Mouse (Mus musculus): Measurements from ENCODE around the gene Zfp428. TPM values are rescaled to one million over a fixed set of nuclear protein-coding genes. Genes with fewer than 3 reads are reported as not detected.
A peak's percentile ranks its signal among the peaks of the same experiment; 100 is the strongest.

Gene Zfp428
- polyA plus RNA-seq, 1 experiment from 2014 or later = 201 TPM

GRCm38 (mm10) chr7:24487403-24487802 lies 19.4 kb upstream of the Zfp428 start:
- 25% methylated on average over 2 of the region's 3 CpGs for WGBS
- peaks cover 49% of the 10 kb centered on the region for H3K4me1 ChIP-seq (replicated peaks; ENCODE audit: control insufficient read depth, insufficient read depth, low read length)
- no peaks in the 10 kb centered on the region for H3K9me3 ChIP-seq (ENCODE audit: control insufficient read depth, low read length)
- H3K4me3 ChIP-seq (replicated peaks; ENCODE audit: low read length) = no peak overlapping the region
- DNase-seq (ENCODE audit: low spot score) = no peak
- no peak overlapping the region for H3K9ac ChIP-seq
- peak; percentile 5; the same call in 1 of the 2 replicates for ATAC-seq (ENCODE audit: low FRiP score)
- no peaks in the 10 kb centered on the region for H3K27me3 ChIP-seq (ENCODE audit: control insufficient read depth, insufficient read depth, low read length)
- peak overlapping the region; percentile 76 for H3K4me2 ChIP-seq (replicated peaks)
- peaks cover 26% of the 10 kb centered on the region for H3K36me3 ChIP-seq (replicated peaks; ENCODE audit: control insufficient read depth, insufficient read depth)
- H3K27ac ChIP-seq = peak overlapping the region; percentile 77

- no peak overlapping the region for H3K27ac ChIP-seq
- no peak overlapping the region for H3K9ac ChIP-seq
- DNase-seq (ENCODE audit: low spot score) (no peak), ATAC-seq (ENCODE audit: low FRiP score) (no peak)
- H3K27me3 ChIP-seq (ENCODE audit: control insufficient read depth, insufficient read depth, low read length) = no peaks in the 10 kb centered on the region
- peaks cover 29% of the 10 kb centered on the region for H3K36me3 ChIP-seq (replicated peaks; ENCODE audit: control insufficient read depth, insufficient read depth)
- H3K4me3 ChIP-seq (replicated peaks; ENCODE audit: low read length) = no peak overlapping the region
- WGBS = 75% methylated on average over 8 of the region's 8 CpGs
- H3K4me2 ChIP-seq (replicated peaks) = no peak overlapping the region
- peaks cover 43% of the 10 kb centered on the region for H3K4me1 ChIP-seq (replicated peaks; ENCODE audit: control insufficient read depth, insufficient read depth, low read length)
- no peaks in the 10 kb centered on the region for H3K9me3 ChIP-seq (ENCODE audit: control insufficient read depth, low read length)
These were observed 18.5 kb upstream of the Zfp428 start for GRCm38 (mm10) chr7:24488303-24488702.

GRCm38 (mm10) chr7:24499856-24500577 lies 6.8 kb upstream of the Zfp428 start:
- Histone ChIP-seq H3K36me3 (replicated peaks; ENCODE audit: control insufficient read depth, insufficient read depth) (peaks cover 48% of the 10 kb centered on the region), H3K9me3 (ENCODE audit: control insufficient read depth, low read length) (no peaks in the 10 kb centered on the region), H3K4me3 (replicated peaks; ENCODE audit: low read length) (no peak overlapping the region), H3K4me2 (replicated peaks) (no peak overlapping the region), H3K27me3 (ENCODE audit: control insufficient read depth, insufficient read depth, low read length) (no peaks in the 10 kb centered on the region), H3K4me1 (replicated peaks; ENCODE audit: control insufficient read depth, insufficient read depth, low read length) (peaks cover 3% of the 10 kb centered on the region; the same call in 1 of the 2 replicates), H3K9ac (no peak overlapping the region), H3K27ac (no peak overlapping the region)
- DNase-seq (ENCODE audit: low spot score) (no peak), ATAC-seq (ENCODE audit: low FRiP score) (no peak)
- 20% methylated on average over 43 of the region's 43 CpGs for WGBS

GRCm38 (mm10) chr7:24500929-24501328 lies 5.9 kb upstream of the Zfp428 start:
- no peak for ATAC-seq (ENCODE audit: low FRiP score)

GRCm38 (mm10) chr7:24501492-24501891 lies 5.3 kb upstream of the Zfp428 start:
- WGBS = 58% methylated on average over 21 of the region's 21 CpGs
- no peak overlapping the region for H3K4me2 ChIP-seq (replicated peaks)
- H3K36me3 ChIP-seq (replicated peaks; ENCODE audit: control insufficient read depth, insufficient read depth) = peaks cover 48% of the 10 kb centered on the region
- no peak overlapping the region for H3K9ac ChIP-seq
- no peak overlapping the region for H3K27ac ChIP-seq
- H3K9me3 ChIP-seq (ENCODE audit: control insufficient read depth, low read length) = no peaks in the 10 kb centered on the region
- peaks cover 16% of the 10 kb centered on the region for H3K4me1 ChIP-seq (replicated peaks; ENCODE audit: control insufficient read depth, insufficient read depth, low read length)
- H3K27me3 ChIP-seq (ENCODE audit: control insufficient read depth, insufficient read depth, low read length) = no peaks in the 10 kb centered on the region
- ATAC-seq (ENCODE audit: low FRiP score) = no peak
- DNase-seq (ENCODE audit: low spot score) = no peak
- no peak overlapping the region for H3K4me3 ChIP-seq (replicated peaks; ENCODE audit: low read length)

More at GRCm38 (mm10) chr7:24500929-24501328, 5.9 kb upstream of the Zfp428 start:
- Histone ChIP-seq H3K9me3 (ENCODE audit: control insufficient read depth, low read length) (no peaks in the 10 kb centered on the region), H3K9ac (no peak overlapping the region), H3K27ac (no peak overlapping the region), H3K36me3 (replicated peaks; ENCODE audit: control insufficient read depth, insufficient read depth) (peaks cover 48% of the 10 kb centered on the region), H3K27me3 (ENCODE audit: control insufficient read depth, insufficient read depth, low read length) (no peaks in the 10 kb centered on the region), H3K4me3 (replicated peaks; ENCODE audit: low read length) (no peak overlapping the region), H3K4me1 (replicated peaks; ENCODE audit: control insufficient read depth, insufficient read depth, low read length) (peaks cover 12% of the 10 kb centered on the region), H3K4me2 (replicated peaks) (no peak overlapping the region)
- DNase-seq (ENCODE audit: low spot score) = no peak
- WGBS = 34% methylated on average over 7 of the region's 7 CpGs

GRCm38 (mm10) chr7:24504004-24504403 lies 2.8 kb upstream of the Zfp428 start:
- ATAC-seq (ENCODE audit: low FRiP score) = no peak
- Histone ChIP-seq H3K9me3 (ENCODE audit: control insufficient read depth, low read length) (no peaks in the 10 kb centered on the region), H3K27ac (no peak overlapping the region), H3K4me2 (replicated peaks) (no peak overlapping the region), H3K9ac (no peak overlapping the region), H3K4me3 (replicated peaks; ENCODE audit: low read length) (no peak overlapping the region), H3K4me1 (replicated peaks; ENCODE audit: control insufficient read depth, insufficient read depth, low read length) (peaks cover 22% of the 10 kb centered on the region), H3K27me3 (ENCODE audit: control insufficient read depth, insufficient read depth, low read length) (no peaks in the 10 kb centered on the region), H3K36me3 (replicated peaks; ENCODE audit: control insufficient read depth, insufficient read depth) (peaks cover 46% of the 10 kb centered on the region)
- no peak for DNase-seq (ENCODE audit: low spot score)
- 18% methylated on average over 10 of the region's 10 CpGs for WGBS

- ATAC-seq (ENCODE audit: low FRiP score) (no peak), DNase-seq (ENCODE audit: low spot score) (no peak)
- H3K27ac ChIP-seq = peak overlapping the region; percentile 100
- peaks cover 38% of the 10 kb centered on the region for H3K36me3 ChIP-seq (replicated peaks; ENCODE audit: control insufficient read depth, insufficient read depth)
- 27% methylated on average over 4 of the region's 4 CpGs for WGBS
- no peak overlapping the region for H3K9ac ChIP-seq
- H3K4me3 ChIP-seq (replicated peaks; ENCODE audit: low read length) = no peak overlapping the region
- H3K27me3 ChIP-seq (ENCODE audit: control insufficient read depth, insufficient read depth, low read length) = no peaks in the 10 kb centered on the region
- no peaks in the 10 kb centered on the region for H3K9me3 ChIP-seq (ENCODE audit: control insufficient read depth, low read length)
- peak overlapping the region; percentile 81; the same call in 1 of the 2 replicates for H3K4me2 ChIP-seq (replicated peaks)
- H3K4me1 ChIP-seq (replicated peaks; ENCODE audit: control insufficient read depth, insufficient read depth, low read length) = peaks cover 28% of the 10 kb centered on the region
These were observed 1.9 kb upstream of the Zfp428 start for GRCm38 (mm10) chr7:24504868-24505267.

GRCm38 (mm10) chr7:24505447-24506064 lies 1.2 kb upstream of the Zfp428 start:
- ATAC-seq (ENCODE audit: low FRiP score) (no peak), DNase-seq (ENCODE audit: low spot score) (no peak)
- Histone ChIP-seq H3K9ac (peak overlapping the region; percentile 91), H3K36me3 (replicated peaks; ENCODE audit: control insufficient read depth, insufficient read depth) (peaks cover 34% of the 10 kb centered on the region), H3K27me3 (ENCODE audit: control insufficient read depth, insufficient read depth, low read length) (no peaks in the 10 kb centered on the region), H3K4me2 (replicated peaks) (peak overlapping the region; percentile 81), H3K4me1 (replicated peaks; ENCODE audit: control insufficient read depth, insufficient read depth, low read length) (peaks cover 27% of the 10 kb centered on the region), H3K4me3 (replicated peaks; ENCODE audit: low read length) (peak overlapping the region; percentile 69; the same call in 1 of the 2 replicates), H3K27ac (peak overlapping the region; percentile 100), H3K9me3 (ENCODE audit: control insufficient read depth, low read length) (no peaks in the 10 kb centered on the region)
- 11% methylated on average over 15 of the region's 15 CpGs for WGBS

GRCm38 (mm10) chr7:24506065-24506459 lies 744 bp upstream of the Zfp428 start:
- peak overlapping the region; percentile 69 for H3K4me3 ChIP-seq (replicated peaks; ENCODE audit: low read length)
- peak overlapping the region; percentile 100 for H3K27ac ChIP-seq
- no peak for ATAC-seq (ENCODE audit: low FRiP score)
- peak overlapping the region; percentile 81 for H3K4me2 ChIP-seq (replicated peaks)
- H3K36me3 ChIP-seq (replicated peaks; ENCODE audit: control insufficient read depth, insufficient read depth) = peaks cover 34% of the 10 kb centered on the region
- H3K9me3 ChIP-seq (ENCODE audit: control insufficient read depth, low read length) = no peaks in the 10 kb centered on the region
- H3K4me1 ChIP-seq (replicated peaks; ENCODE audit: control insufficient read depth, insufficient read depth, low read length) = peaks cover 27% of the 10 kb centered on the region
- WGBS = 10% methylated on average over 3 of the region's 3 CpGs
- H3K9ac ChIP-seq = peak overlapping the region; percentile 91
- no peaks in the 10 kb centered on the region for H3K27me3 ChIP-seq (ENCODE audit: control insufficient read depth, insufficient read depth, low read length)
- DNase-seq (ENCODE audit: low spot score) = no peak

All from hindbrain, embryonic 14.5 days (tissue).